Mouse (Mus musculus) CD8-positive naive resting alpha-beta T cell, adult 57 days (primary cell): Measurements from ENCODE around the gene Sac3d1. TPM values are rescaled to one million over a fixed set of nuclear protein-coding genes. Genes with fewer than 3 reads are reported as not detected.

ENCODE experiments used
- total RNA-seq: library from RNA; stranded (reverse); gene quantifications from one replicate; pipeline ENCODE4 v1.2.4, GENCODE M21; 2023

Sac3d1 gene
- total RNA-seq: 9.6 TPM

DNA sequence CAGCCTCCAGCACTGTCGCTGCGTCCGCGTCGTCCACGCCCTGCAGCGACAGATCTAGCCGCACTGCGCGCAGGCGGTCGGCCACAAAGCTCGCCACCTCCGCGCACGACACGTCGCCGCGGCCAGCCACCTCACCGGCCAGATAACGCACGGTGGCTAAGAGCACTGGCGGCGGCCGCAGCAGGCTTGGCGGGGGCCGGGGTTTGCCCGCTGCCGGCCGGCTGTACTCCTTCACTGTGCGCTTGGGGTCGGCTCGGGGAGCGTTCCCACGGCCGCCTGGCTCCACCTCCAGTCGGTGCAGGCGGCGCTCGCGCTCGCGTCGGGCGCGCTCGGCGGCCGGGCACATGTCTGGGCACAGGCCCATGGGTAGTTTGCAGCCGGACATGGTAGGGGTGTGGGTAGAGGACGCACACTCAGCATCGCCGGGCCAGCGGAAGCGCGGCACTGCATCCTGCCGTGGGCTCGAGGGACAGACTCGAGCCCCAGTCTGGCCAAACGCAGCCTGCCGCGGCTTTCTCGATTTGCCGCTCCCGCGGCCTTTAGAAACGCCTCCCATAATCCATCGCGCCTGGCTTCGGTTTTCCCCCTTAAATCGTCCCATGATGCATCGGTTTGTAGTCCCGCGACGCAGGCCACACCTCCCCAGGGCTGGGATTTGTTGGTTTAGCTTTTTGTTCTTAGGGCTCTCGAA is at the start of gene Sac3d1:
Gene Sac3d1 (minus strand): TSS at position 665 of the 691 bp plus-strand sequence.

DNA sequence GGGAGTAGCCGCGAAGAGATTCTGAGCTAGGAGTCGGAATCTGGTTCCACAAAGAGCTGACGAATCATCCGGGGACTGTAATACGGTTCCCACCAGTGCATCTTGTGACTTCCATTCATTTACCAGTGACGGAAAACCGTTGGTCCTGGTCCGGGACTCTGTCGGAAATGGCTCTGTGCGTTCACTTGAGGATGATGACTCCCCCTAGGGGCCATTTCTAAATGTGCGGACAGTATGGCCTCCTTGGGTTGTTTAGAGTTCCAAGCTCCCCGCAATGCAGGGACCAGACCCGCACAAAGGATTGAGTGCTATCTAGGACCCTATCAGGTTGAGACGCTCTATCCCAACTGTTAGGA is 22.9 kb upstream of the Sac3d1 start, which contains the start of gene Arl2:
Gene Arl2 (minus strand): TSS at position 155 of the 356 bp plus-strand sequence.

DNA sequence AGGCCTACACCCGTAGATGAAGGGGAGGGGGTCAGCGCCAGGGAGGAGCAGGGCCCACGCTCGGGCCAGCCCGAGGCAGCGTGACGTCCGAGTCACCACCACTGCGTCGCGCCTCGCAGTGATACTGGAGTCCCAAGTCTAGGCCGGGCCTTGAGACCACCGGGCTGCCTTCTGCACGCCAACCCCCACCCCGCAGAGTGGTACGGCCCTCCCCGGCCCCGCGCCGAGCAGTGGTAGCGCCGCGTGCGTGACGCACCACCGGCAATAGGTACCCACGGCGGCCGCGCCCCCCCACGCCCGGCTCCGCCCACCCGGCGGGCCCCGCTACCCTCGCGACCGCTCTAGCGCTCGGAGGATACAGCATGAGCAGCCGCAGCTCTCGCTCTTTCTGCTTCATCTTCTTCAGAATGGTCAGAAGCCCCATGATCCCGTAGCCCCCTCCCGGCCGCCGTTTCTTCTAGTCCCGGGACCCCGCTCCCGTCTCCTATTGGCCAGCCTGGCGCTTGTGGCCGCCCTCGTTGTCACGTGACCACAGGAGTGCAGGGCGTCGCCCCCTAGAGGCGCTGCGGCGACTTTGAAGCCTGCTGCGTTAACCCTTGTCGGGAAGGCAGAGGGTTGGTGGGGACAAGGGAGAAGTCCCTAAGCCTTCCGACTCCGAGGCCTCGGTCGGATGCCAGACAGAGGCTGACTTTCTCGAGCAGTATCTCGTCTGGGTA is 22.4 kb upstream of the Sac3d1 start, which contains the start of gene Batf2:
Gene Batf2 (plus strand): TSS at position 306 of the 716 bp plus-strand sequence.

GRCm38 (mm10) chr19:6127760-6128341 is 9.4 kb upstream of the Sac3d1 start, which contains the start of gene Snx15:
TSS of gene Snx15 (minus strand) at chr19:6128304.

GRCm38 (mm10) chr19:6105586-6105985 is 12.9 kb downstream of the Sac3d1 start, which contains the start of gene Naaladl1:
TSS of gene Naaladl1 (plus strand) at chr19:6105782.

DNA sequence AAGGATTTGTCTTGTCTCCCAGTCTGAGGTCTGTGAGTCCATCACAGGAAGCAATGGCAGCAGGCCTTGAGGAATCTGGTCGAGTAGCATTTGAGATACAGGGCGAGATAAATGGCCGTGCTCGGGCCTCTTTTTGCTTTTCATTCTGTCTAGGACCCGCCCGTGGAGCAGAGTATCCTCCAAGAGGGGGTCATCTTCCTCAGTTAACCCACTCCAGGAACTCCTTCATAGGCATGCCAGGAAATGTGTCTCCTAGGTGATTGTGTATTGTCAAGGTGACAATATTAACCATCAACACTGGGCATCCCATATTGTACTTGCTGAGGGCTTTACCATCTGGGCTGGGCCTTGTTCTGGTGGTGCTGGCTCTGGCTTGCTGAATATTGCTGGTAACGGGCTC is 24.3 kb downstream of the Sac3d1 start, which contains the start of gene AC131692.1:
Gene AC131692.1 (plus strand): TSS at position 301 of the 400 bp plus-strand sequence.

DNA sequence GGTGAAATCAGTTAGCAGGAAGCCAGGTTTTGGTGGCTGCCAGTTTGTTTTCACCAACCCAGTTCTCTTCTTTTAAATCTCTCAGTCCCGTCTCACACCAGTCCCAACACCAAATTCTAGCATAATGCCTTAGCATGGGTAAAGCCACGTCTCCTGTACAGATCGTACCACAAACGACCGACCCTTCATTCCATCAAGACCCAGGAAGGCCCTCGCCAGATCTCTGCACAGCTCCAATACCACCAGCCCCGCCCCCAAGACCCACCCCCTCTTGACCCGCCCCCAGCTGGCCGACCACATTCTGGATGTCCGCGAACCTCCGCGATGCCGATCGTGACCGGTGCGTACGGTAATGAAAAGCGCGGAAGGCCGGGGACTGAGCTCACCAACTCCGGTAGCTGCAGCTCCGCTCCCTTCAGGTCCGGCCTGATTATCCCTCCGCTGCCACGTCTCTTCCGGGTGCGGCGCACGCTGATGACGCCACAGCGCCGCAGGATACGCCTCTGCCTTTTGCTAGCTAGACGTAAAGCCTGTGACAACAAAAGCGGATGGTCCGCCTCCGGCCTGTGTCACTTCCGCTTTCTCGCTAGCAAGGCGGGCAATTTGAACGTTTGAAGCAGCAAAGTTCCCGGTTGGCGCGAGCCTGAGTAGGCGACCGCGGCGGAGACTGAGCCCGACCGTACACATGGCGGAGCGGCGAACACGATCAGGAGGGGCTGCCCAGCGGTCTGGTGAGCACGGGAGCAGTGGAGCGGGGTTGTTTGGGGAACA is 33.8 kb downstream of the Sac3d1 start, which contains the start of the genes Zfpl1 and Cdca5:
Gene Zfpl1 (minus strand): TSS at position 479 of the 771 bp plus-strand sequence.
Gene Cdca5 (plus strand): TSS at position 506 of the 771 bp plus-strand sequence.

DNA sequence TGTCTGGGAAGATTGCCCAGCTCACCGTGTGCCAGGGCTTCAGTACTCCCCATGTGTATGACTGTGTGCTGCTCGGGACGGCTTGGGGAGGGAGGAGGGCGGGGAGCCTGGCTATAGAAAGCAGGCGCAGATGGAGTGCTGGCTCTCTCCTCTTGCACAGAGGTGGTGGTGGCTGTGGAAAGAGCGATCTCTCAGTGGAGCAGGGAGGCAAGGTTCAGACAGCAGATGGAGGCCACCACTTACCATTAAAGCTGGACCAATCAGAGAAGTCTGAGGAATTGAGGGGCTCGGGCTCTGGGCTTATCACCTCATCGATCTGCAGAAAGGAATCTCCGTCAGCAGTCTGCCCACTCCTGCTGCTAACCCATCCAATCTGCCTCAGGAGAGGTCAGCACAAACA is 36.3 kb downstream of the Sac3d1 start, which contains the start of gene Gm28374:
Gene Gm28374 (minus strand): TSS at position 101 of the 400 bp plus-strand sequence.

GRCm38 (mm10) chr19:6079983-6080480 is 38.4 kb downstream of the Sac3d1 start, which contains the start of gene Tmem262:
TSS of gene Tmem262 (plus strand) at chr19:6080033.

GRCm38 (mm10) chr19:6076564-6077393 is 41.7 kb downstream of the Sac3d1 start, which contains the start of gene Vps51:
TSS of gene Vps51 (minus strand) at chr19:6077231.

DNA sequence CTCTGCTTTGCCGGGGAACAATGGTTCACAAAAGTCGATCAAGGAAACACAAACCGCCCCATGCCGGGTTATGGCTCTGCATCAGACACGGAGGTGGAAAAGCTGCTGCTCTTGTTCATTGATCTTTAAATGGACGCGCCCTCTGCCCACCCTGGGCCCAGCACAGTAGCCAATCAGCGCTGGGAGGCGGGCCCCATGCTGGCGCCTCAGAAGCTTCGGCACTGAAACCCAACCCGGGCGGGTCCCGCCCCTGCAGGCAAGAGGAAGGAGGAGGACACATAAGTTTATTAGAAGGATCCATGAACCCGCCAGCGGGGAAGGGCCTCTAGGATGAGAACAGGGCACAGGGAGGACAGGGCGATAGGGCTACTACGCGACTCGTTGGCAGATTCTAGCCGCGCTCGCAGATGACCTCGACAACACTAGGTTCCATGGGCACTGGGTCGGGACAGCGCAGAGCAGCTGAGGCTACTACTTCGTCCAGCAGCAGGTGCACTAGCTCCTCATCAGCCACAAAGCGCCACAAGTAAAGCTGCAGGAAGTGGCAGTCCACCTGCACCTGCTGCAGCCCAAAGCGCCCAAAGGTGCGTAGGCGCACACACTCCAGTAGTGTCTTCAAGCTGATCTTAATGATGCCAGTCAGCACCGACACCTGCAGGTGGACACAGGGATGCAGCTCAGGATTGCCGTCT is 50.6 kb downstream of the Sac3d1 start, which contains the start of gene Tm7sf2:
Gene Tm7sf2 (minus strand): TSS at position 650 of the 692 bp plus-strand sequence.

Other genes with a start within 250 kb of the Sac3d1 start
- 152 TPM for gene Frmd8, start 243.4 kb downstream of the Sac3d1 start, total RNA-seq
- 20.8 TPM for gene Slc25a45, start 240.8 kb downstream of the Sac3d1 start, total RNA-seq
- gene Tigd3, start 224.5 kb downstream of the Sac3d1 start, total RNA-seq: 1.7 TPM
- 147 TPM for gene Dpf2, start 205.6 kb downstream of the Sac3d1 start, total RNA-seq
- 0.67 TPM for gene Cdc42ep2, start 193.8 kb downstream of the Sac3d1 start, total RNA-seq
- gene Pola2, start 154.4 kb downstream of the Sac3d1 start, total RNA-seq: 63.5 TPM
- not detected for gene Slc22a20, start 132.5 kb downstream of the Sac3d1 start, total RNA-seq
- 143 TPM for gene Capn1, start 102.8 kb downstream of the Sac3d1 start, total RNA-seq
- gene Syvn1, start 72.1 kb downstream of the Sac3d1 start, total RNA-seq: 46.9 TPM
- gene Mrpl49, start 60.9 kb downstream of the Sac3d1 start, total RNA-seq: 18.0 TPM
- 3,401 TPM for gene Fau, start 60.8 kb downstream of the Sac3d1 start, total RNA-seq
- 11.9 TPM for gene Znhit2, start 57.5 kb downstream of the Sac3d1 start, total RNA-seq
- gene Tm7sf2, start 50.3 kb downstream of the Sac3d1 start, total RNA-seq: 18.8 TPM
- 110 TPM for gene Vps51, start 41.4 kb downstream of the Sac3d1 start, total RNA-seq
- gene Tmem262, start 38.6 kb downstream of the Sac3d1 start, total RNA-seq: not detected
- gene Gm28374, start 36.4 kb downstream of the Sac3d1 start, total RNA-seq: not detected
- gene Zfpl1, start 33.7 kb downstream of the Sac3d1 start, total RNA-seq: 44.0 TPM
- 0.89 TPM for gene Cdca5, start 33.7 kb downstream of the Sac3d1 start, total RNA-seq
- gene AC131692.1, start 24.2 kb downstream of the Sac3d1 start, total RNA-seq: not detected
- gene Naaladl1, start 12.9 kb downstream of the Sac3d1 start, total RNA-seq: not detected
- 32.0 TPM for gene Snx15, start 9.7 kb upstream of the Sac3d1 start, total RNA-seq
- gene Batf2, start 22.3 kb upstream of the Sac3d1 start, total RNA-seq: not detected
- 26.0 TPM for gene Arl2, start 22.9 kb upstream of the Sac3d1 start, total RNA-seq
- not detected for gene Majin, start 65.7 kb upstream of the Sac3d1 start, total RNA-seq
- gene Gpha2, start 107.7 kb upstream of the Sac3d1 start, total RNA-seq: not detected
- 21.7 TPM for gene Ppp2r5b, start 117.2 kb upstream of the Sac3d1 start, total RNA-seq
- gene Atg2a, start 123.0 kb upstream of the Sac3d1 start, total RNA-seq: 156 TPM
- gene Ehd1, start 158.1 kb upstream of the Sac3d1 start, total RNA-seq: 86.5 TPM
- 9.1 TPM for gene Cdc42bpg, start 187.8 kb upstream of the Sac3d1 start, total RNA-seq
- gene Men1, start 216.3 kb upstream of the Sac3d1 start, total RNA-seq: 46.4 TPM
- gene Map4k2, start 222.5 kb upstream of the Sac3d1 start, total RNA-seq: 585 TPM
- 936 TPM for gene Sf1, start 245.0 kb upstream of the Sac3d1 start, total RNA-seq